Mouse (Mus musculus) heart, postnatal 14 days (tissue): ENCODE results near the gene Efhd2. TPM values are rescaled to one million over a fixed set of nuclear protein-coding genes. Genes with fewer than 3 reads are reported as not detected.

Experiments used
- DNase-seq, 2 experiments: peaks; one replicate each; pipeline ENCODE4 v3.0.0; 2021 to 2022
- intact Hi-C: fragments of 180-260 bp; cut with DNase I; formaldehyde crosslinking; loops from one replicate; pipeline ENCODE4 v1.15.1; 2025
- long read RNA-seq, 2 experiments: library from polyadenylated mRNA; stranded (forward); transcript quantifications; one replicate each; pipeline ENCODE4 v2.0.0; 2021
- total RNA-seq, 2 experiments: library from RNA; stranded (reverse); gene quantifications; 2 replicates each; pipeline ENCODE4 v1.2.3; 2021

Efhd2 gene
- 10 to 100 TPM; 22.1 to 22.6 TPM for total RNA-seq
- long read RNA-seq, experiment 1, transcript Efhd2-201 (4 exons, 2,381 nt), result major isoform, 56 of 62 reads
- long read RNA-seq, experiment 1, partial matches to known transcripts, result 6 of 62 reads
- long read RNA-seq, experiment 1, other reads (novel, unspliced or antisense), result 0 of 62 reads
- long read RNA-seq, experiment 2, transcript Efhd2-201 (4 exons, 2,381 nt), result major isoform, 59 of 62 reads
- long read RNA-seq, experiment 2, partial matches to known transcripts, result 3 of 62 reads
- long read RNA-seq, experiment 2, other reads (novel, unspliced or antisense), result 0 of 62 reads

DNA sequence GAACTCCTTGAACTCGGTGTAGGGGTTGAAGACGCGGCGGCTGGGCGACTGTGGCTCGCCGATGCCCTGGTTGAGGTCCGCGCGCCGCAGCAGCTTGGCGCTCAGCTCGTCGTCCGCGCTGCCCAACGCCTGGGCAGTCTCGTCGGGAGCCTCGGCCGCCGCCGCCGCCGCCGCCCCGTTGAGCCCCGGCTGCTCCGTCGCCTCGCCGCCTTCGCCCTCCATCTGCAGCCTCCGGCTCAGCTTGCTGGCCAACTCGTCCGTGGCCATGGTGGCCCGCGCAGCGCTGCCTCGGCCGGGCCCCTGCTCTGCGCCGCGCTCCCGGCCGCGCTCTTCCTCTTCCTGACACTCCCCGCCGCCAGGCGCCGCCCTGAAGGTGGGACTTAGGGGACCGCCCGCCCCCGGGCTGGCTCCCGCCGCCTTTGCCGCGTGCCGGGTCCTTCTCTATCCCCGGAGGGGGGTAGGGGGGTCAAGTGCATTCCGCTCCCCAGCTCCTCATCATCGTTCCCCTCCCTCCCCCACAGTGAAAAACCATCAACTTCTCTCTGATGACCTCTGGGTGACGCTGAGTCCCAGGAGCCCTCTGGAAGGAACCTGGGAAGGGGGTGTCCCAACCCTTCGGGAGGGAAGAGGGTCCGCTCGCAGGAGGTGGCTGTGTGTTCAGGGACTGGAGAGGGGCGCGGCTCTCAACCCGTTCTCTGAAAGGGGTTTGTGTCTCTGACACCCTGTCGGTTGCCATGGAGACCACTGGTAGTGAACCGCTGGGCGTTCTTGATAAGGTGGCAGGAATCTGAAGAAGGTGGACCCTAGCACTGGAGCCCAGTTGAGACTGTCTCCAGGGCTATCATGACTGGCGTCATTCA lies at the start of gene Efhd2:
Efhd2 (minus strand) TSS at position 320 of the 860 bp plus-strand sequence.
- intact Hi-C loops, result loop anchor here (5.0 kb wide), 1 partner anchor 42 kb away; no protein-coding TSS in a partner anchor
- DNase-seq, result peak; percentile 87 to 88

DNA sequence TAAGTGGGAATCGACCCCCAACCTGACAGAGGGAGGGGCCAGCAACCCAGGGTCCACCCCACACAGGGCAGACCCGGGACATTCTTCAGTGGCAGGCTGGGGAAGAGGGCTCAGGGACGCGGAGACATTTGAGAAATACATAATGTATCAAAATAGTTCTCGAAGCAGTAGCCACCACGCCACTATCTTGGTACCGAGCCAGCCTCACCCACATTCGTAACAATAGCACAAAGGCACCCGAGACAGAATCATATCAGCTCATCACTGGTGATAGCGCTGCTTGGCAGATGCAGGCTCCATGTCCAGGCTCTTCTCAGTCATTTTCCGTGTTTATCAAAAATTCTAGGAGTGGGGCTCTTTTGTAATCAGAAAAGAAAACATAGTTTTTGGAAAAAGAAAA lies 49.2 kb upstream of the Efhd2 start:
- intact Hi-C loops, result no loop called here
- no peak for DNase-seq

DNA sequence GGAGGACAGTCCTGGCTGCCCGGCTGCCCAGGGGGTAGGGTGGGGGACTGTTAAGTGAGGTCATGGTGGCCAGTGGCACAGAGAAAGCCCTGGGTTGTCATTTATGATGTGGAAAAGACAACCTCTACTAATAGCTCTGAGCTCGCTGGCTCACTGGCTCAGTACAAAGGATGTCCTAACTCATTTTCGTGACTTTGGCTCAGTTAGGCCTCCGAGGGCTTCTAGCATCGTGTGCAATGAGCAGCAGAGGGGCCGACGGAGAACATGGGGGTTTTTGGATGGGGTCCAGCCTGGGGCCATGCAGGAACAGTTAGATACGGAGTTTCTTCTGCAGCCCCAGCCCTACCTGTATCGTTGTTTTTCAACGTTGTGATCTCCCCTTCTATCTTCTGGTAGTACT lies 45.7 kb upstream of the Efhd2 start:
- intact Hi-C loops, result no loop called here
- DNase-seq, result no peak

DNA sequence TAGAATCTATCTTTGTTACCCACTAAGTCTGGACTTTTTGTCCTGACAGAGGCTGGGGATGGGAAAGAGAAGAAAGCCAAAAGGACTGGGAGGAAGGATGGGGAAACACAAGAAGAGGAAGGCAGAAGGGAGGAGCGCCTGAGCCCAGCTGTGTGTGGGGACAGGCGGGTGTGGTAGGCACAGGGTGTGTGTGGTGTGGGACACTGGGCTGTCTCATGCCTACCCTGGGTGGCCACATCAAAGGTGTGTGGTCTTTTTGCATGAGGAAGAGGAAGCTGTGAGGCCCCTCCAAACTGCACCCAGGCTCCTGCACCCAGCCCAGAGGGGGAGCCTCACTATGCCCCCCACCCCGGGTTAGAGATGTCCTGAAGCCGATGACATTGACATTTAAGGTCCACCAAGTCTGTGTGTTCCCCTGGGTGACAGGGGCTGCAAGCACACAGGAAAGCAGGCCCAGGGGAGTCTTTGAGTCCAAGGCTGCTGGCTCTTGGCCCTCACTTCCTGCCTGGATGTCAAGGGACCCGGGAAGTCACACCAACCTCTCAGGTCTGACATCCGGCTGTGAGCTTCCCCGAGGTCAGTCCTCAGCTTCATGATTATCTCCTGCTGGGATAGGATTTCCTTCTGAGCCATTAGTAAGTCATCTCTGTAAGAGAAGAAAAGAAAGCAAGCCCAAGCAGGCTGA lies 43.2 kb upstream of the Efhd2 start:
- no peak for DNase-seq
- intact Hi-C loops, result loop anchor here (5.0 kb wide), 1 partner anchor 46 kb away; the partner anchor contains the start of gene Efhd2

DNA sequence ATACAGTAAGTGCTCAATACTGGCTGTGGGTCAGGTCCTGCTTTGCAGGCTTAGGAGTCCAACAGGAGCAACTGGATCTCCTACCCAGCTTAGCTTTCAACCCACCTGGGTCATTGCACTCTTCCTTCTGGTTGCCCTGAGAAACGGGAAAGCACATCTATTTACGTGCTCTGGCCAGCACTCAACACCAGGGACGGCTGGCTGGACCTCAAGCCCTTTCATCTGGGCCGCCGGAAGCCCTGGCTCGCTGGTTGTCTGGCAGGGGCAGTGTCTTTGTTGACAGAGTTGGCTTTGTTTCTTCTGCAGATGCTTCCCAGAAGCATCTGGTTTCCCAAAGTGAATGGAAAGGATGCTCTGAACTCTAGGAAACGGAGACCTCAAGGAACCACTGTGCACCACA lies 39.3 kb upstream of the Efhd2 start:
- intact Hi-C loops, result no loop called here
- DNase-seq, result peak; percentile 72 to 83

DNA sequence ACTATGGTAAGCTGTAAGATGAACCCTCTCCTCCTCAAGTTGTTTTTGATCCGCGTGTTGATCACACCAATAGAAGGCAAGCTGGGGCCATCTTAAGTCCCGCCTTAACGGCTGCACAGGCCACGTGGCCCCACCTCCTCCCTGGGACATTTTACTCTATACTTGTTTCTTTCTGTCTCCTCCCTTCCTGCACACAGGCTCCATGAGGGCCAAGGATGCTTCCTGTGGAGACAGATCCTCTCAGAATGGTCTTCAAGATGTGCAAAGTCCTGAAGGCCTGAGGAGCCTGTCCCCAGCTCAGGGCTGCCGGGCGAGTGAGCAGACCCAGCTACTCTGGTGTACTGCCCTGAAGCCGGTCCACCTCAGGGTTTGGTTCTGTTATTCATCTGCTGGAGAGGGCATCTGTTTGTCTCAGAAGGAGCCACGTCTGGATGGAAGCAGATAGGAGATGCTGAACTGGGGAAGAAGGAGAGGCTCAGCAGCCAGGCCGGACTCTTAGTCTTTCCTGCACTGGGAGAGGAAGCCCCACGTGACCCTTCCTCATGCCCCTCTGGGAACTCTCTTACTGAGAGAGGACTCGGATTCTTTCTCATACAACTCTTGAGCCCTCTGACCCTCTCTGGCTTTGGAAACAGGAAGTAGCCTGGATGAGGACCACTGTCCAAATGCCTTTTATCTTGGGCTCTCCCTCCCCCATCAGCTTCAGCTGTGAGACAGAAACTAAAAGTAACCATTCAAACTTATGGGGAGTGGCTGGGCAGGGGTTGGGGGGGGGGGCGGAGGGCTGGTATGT lies 38.7 kb upstream of the Efhd2 start:
- intact Hi-C loops, result no loop called here
- DNase-seq, result peak; percentile 24 to 55

DNA sequence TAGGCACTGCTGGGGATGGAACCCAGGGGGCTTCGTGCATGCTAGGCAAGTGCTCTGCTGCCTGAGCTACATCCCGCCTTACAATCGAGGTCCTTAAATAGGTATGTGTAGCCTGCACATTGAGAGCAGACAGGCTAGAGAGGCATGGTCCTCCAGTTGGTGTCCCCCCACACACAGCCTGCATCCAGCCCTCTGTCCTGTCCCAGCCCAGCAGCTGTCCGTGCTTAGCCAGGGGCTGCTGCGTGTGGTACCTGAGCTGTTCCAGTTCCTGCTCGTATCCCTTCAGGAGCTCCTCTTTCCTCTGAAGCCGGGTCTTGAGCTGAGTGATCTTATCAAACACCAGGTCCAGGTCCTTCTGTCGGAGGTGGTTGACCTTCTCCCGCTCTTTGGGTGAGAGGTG lies 30.0 kb upstream of the Efhd2 start:
- intact Hi-C loops, result no loop called here
- no peak for DNase-seq

DNA sequence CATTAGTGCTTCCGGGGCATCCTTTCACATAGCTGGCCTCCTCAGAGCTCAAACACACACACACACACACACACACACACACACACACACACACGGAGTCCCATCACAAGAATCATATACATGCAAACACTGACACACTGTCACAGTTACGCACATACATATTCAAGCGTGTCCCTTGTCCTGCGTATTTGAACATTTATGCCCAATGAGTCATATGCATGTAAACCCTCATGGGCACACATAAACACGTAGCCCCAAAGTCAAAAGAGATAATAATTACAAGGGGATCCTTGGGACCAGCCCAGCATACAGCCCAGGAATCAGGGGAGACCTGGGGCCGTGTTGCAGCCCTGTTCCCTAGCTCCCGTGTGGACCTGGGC lies 27.7 kb upstream of the Efhd2 start:
- DNase-seq, result no peak
- intact Hi-C loops, result no loop called here

DNA sequence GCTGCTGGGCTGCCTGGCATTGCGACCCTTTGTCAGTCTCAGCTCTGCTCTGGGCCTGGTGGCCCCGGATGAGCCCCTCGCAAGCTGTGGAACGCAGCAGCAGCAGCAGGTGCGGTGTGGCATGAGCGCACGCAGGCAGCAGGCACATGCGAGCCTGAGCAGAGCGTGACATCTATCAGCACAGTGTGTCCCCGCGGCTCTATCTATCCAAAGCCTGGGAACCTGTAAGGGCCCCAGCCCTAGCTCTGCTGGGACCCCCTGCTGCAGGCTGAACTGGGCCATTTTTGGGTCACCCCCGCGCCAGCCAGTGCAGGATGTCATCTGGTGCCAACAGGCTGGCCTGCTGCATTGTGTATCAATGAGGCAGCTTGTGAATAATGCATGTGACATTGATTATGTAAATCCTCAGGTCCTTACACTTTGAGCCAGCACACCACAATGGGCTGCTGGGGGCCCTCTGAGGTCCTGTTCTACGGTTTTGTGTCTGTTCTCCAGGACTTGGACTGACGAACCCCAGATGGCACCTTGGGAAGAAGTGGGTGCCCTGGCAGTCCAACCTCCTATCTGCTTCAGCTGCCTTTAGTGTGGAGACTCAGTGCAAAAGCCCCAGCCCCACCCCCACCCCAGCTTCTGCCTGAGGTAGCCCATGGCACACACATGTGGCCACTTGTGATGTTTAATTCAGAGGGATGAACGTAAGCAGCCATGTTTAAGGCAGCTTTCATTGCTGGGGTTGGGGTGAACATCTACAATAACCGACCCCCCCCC lies 27.2 kb upstream of the Efhd2 start:
- intact Hi-C loops, result no loop called here
- DNase-seq, result no peak

DNA sequence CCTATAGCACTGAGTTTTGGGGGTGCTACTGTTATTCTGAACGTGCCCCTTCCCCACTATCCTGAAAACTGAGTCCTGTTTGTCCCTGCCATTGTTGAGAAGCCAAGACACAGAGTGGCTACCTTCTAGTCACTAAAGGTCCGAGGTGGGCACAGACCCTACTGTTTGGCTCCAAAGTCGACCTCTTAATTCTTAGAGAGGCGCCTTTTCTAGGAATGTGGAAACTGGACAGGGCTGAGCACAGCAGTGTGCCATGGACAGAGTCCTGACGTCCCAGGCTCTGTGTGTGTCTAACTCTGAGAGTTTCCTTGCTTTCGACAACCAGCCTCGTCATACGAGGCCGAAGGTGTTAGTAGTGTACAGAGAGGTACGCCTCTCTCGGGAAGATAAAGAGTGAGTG lies 25.7 kb upstream of the Efhd2 start:
- intact Hi-C loops, result no loop called here
- no peak for DNase-seq

DNA sequence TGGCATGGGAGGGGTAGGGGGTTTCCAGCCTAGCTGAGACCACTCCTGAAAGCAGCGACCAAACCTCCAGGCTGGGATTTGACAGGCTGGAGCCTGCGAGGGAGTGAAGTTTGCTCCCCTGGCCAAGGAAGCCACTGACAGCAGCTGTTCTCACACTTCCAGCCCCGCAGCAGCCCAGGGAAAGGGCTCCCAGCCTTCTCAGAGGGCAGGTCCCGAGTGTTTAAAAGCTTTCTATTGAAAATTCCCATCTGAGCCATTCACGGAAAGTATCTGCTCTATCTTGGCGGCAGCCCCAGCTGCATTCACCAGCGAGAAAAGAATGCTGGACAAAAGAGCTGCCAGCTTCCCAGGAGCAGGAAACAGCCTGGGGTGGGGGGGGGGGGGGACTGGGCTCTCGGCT lies 25.2 kb upstream of the Efhd2 start:
- peak; percentile 38 to 53 for DNase-seq
- intact Hi-C loops, result no loop called here

DNA sequence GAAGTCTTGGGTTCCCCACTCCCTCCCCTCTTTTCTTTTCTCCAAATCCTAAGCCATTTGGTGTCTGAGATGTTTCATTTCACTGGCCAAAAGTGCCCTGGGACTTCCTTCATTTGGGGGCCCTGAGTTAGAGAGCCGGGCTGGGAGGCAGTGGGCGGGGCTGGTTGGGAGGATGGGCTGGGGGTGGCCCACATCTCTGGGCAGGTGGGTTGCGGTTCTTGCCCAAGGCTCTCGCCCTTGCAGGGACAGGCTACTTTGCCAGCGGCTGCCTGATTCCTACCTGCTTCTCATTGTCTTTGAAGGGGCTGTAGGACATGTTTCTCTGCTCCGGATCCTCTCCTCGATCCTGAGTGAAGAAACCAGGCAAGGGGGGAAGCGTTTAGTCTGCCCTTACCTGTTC lies 24.2 kb upstream of the Efhd2 start:
- intact Hi-C loops, result no loop called here
- DNase-seq, result no peak

DNA sequence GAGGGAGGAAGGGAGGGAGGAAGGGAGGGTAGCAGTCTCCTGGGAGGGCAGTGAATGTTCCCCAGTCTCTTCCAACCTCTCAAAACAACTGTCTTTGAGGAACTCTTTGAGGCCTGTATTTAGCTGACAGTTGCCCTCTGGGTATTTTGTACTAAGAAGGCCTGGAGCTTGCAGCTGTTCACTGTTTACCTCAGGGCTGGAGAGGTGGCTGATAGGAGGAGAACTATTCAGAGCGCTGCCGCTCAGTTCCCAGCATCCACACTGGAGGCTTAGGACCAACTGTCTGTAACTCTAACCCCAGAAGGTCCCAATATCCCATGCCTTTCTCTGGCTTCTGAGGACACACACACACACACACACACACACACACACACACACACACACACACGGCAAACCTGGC lies 23.1 kb upstream of the Efhd2 start:
- intact Hi-C loops, result no loop called here
- no peak for DNase-seq

DNA sequence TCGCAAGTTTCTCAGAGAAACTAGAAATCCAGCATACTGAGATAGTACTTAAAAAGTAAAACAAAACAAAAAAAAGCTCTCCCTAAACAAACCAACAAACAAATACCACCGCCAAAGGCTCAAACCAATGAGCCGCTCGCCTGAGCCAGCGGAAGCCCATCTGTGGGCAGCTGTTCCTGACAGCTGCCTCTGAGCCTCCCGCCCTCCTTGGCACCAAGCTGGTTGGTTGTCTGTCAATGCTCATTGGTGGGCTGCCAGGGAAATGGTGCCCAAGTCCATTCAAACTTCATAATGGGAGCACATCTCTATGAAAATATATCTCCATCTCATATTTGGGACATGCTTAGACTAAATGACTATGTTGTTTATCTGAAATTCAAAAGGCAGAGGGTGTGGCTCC lies 22.5 kb upstream of the Efhd2 start:
- DNase-seq, result no peak
- intact Hi-C loops, result no loop called here

DNA sequence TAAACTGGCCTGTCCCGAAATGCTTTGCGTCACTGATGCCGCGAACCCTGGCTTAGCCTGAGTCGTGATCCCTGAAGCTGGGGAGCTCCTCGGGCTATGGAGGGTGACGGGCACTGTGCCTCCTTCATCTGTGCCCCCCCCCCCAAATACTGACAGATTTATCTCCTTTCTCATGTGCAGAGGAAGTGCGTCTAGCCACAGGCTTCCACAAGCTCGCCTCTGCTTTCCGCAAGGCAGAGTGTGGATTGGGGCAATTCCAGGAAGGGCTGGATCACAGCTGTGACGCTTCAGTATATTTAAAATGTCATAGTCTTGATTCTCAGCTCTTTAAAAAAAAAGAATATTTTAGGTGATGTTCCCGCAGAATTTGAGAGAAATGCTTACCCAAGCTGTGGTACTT lies 21.1 kb upstream of the Efhd2 start:
- intact Hi-C loops, result no loop called here
- DNase-seq, result no peak

DNA sequence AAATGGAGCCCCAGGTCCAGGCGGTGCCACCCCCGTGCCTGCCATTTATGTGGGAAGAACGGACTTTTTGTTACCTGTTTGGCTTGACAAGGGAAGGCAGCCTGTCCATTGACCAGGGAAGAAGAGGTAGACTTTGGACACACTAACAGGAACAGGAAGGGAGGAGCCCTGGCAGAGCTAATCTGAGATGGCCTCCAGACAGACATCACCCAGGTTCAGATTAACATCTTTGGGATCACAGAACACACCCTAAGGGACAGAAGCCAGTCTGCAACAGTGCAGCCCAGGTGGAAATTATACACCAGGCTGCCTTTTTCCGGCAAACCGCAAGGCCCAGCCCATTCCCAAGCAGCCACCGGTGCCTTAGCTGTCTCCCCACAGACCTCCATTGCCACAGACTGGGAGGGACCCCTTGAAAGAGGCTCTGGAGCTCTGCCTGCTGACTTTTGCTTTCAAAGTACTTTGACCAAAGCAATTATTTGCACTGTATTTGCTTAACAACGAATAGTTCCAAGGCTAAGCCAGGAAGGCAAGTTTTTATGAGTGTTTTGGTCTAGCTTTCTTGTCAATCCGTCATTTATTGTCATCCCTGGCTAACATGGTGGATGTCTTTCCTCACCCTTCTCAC lies 18.6 kb upstream of the Efhd2 start:
- DNase-seq, result no peak
- intact Hi-C loops, result no loop called here

DNA sequence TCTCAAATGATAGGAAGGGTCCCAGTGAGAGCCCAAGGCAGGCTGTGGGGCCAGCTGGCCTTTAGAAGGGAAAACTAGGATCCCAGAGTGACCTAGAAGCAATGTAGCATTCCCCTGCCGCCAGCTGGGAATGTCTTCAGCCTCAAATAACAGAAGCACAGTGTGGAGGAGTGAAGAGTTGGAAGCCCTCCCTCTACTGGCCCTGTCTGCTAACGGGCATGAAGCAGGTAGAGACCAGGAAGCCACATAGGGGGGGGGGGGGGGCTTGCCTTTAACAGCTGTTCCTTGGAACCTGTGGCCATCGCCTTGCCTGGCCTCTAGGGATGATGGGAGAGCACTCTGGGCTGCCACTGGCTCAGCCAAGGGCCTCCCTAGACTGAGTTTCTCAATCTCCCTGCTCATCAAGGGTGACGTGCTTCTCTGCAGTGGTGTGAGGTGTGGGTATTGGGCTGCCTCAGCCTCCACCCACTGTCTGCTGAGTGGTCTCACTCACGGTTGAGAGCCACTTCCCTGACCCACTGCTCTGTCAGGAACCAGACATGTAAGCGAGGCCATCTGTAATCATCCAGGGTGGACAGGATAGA lies 11.8 kb upstream of the Efhd2 start:
- intact Hi-C loops, result no loop called here
- DNase-seq, result no peak

DNA sequence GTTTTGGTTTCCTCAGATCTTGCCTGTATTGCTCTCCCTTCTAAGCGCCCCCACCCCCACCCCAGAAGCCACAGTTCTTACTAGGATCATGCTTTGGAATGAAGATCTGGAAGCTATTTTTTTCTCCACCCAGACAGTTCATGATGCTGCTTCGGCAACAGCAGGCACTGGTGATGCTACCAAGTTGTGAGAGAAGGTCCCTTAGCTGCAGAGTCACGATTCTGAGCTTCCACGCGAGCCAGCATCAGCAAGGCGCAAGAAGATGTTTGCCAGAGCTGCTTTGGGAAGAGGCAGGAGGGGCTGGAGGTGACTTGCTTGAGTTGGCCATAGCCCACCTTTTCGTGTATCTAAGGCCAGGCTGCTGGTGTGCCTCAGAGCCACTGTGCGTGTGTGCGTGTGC lies 10.7 kb upstream of the Efhd2 start:
- DNase-seq, result no peak
- intact Hi-C loops, result no loop called here

DNA sequence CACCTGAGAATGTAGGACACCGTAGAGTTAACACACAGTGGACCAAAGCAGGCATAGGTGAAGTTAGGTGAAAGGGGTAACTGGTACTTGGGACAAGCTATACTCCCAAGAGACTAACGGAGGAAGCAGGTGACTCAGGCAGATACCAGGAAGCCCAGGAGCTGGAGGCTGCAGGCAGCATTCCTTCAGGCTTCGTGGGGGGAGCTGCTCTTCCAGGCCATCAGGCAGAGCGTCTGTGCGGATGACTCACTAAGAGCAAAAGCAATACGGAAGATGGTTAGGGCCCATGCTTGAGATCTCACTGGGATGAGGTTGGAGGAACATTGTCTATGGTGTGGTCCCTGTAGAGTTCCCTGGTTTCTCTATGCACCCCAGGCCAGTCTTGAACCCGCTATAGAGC lies 8.1 kb upstream of the Efhd2 start:
- no peak for DNase-seq
- intact Hi-C loops, result no loop called here
